In the genomic region with DNA sequence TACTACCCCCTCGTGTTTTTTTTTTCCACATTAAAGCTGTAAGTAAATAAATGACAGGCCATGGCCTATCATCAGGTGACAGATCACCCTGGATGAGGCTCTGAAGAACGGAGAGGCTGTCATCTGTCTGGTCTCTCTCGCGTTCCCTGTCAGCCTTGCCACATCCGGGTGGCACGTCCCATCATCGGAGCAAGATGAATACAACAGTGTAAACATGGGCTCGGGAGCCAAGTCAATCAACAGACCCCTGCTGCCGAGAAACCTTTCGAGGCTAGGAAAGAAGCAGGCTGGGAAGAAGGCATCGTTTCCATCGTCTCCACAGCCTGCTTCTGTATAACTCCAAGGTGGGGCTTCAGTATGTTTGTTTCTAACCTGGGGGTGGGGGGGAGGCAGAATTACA, we compare ENCODE assay signal across 11 mouse cellular contexts.
DNase-seq lines count a peak whose midpoint lies in the region; ATAC-seq lines count a peak whose summit lies in the region.
"Had no signal": no experiment of that assay in that cellular context is flagged by ENCODE, and none has a peak within 500 bp of the region (broad histone marks: within the 10 kb centered on the region; RNA-seq: fewer than 3 reads in every experiment).

No protein-coding gene starts in this region.

- WGBS in hindbrain, embryonic 10.5 days: 45% methylated on average over 12 of the region's 12 CpGs
- WGBS in hindbrain, embryonic 12.5 days: 31% methylated on average over 12 of the region's 12 CpGs
- 9% methylated on average over 12 of the region's 12 CpGs for WGBS in lung, embryonic 16.5 days
- WGBS in intestine, embryonic 14.5 days: 21% methylated on average over 12 of the region's 12 CpGs
- WGBS in stomach, embryonic 14.5 days: 8% methylated on average over 12 of the region's 12 CpGs

- H3K9ac ChIP-seq in hindbrain, embryonic 12.5 days: no peak overlapping the region
- no peak overlapping the region for H3K9ac ChIP-seq in lung, embryonic 16.5 days (ENCODE audit: low read length)
- no peak overlapping the region for H3K9ac ChIP-seq in intestine, embryonic 14.5 days (ENCODE audit: low read length)
- H3K9ac ChIP-seq in stomach, embryonic 14.5 days (replicated peaks; ENCODE audit: low read depth, low read length): no peak overlapping the region
- H3K9ac ChIP-seq: limb, embryonic 15.5 days had no signal

- H3K27me3 ChIP-seq in hindbrain, embryonic 10.5 days (ENCODE audit: insufficient read depth, poor library complexity, severe bottlenecking): no peaks in the 10 kb centered on the region
- H3K27me3 ChIP-seq in hindbrain, embryonic 12.5 days: no peaks in the 10 kb centered on the region
- H3K27me3 ChIP-seq in lung, embryonic 16.5 days (ENCODE audit: control insufficient read depth, insufficient read depth, low read depth, low read length): no peaks in the 10 kb centered on the region
- no peaks in the 10 kb centered on the region for H3K27me3 ChIP-seq in intestine, embryonic 14.5 days (replicated peaks; ENCODE audit: control insufficient read depth, insufficient read depth, low read length)
- no peaks in the 10 kb centered on the region for H3K27me3 ChIP-seq in stomach, embryonic 14.5 days (ENCODE audit: control insufficient read depth, insufficient read depth, low read length)
- H3K27me3 ChIP-seq: CH12.LX; limb, embryonic 15.5 days had no signal

- H3K4me2 ChIP-seq in hindbrain, embryonic 12.5 days (replicated peaks): no peak overlapping the region
- H3K4me2 ChIP-seq in lung, embryonic 16.5 days (ENCODE audit: low read depth, low read length): peak overlapping the region; percentile 44
- H3K4me2 ChIP-seq in intestine, embryonic 14.5 days (ENCODE audit: low read length): peak overlapping the region; percentile 22
- peak overlapping the region; percentile 23 for H3K4me2 ChIP-seq in stomach, embryonic 14.5 days (replicated peaks; ENCODE audit: low read depth, low read length)
- H3K4me2 ChIP-seq: limb, embryonic 15.5 days had no signal

- H3K9me3 ChIP-seq in hindbrain, embryonic 10.5 days: no peaks in the 10 kb centered on the region
- no peaks in the 10 kb centered on the region for H3K9me3 ChIP-seq in hindbrain, embryonic 12.5 days (replicated peaks)
- no peaks in the 10 kb centered on the region for H3K9me3 ChIP-seq in lung, embryonic 16.5 days (ENCODE audit: control insufficient read depth, low read length)
- no peaks in the 10 kb centered on the region for H3K9me3 ChIP-seq in intestine, embryonic 14.5 days (ENCODE audit: control insufficient read depth, low read length)
- no peaks in the 10 kb centered on the region for H3K9me3 ChIP-seq in stomach, embryonic 14.5 days (ENCODE audit: control insufficient read depth, low read depth, low read length)
- H3K9me3 ChIP-seq: embryonic facial prominence, embryonic 10.5 days; limb, embryonic 15.5 days had no signal

- no peaks in the 10 kb centered on the region for H3K36me3 ChIP-seq in hindbrain, embryonic 10.5 days
- H3K36me3 ChIP-seq in hindbrain, embryonic 12.5 days: no peaks in the 10 kb centered on the region
- H3K36me3 ChIP-seq in lung, embryonic 16.5 days (ENCODE audit: control insufficient read depth, insufficient read depth, low read length): no peaks in the 10 kb centered on the region
- no peaks in the 10 kb centered on the region for H3K36me3 ChIP-seq in intestine, embryonic 14.5 days (ENCODE audit: control insufficient read depth, insufficient read depth, low read length)
- no peaks in the 10 kb centered on the region for H3K36me3 ChIP-seq in stomach, embryonic 14.5 days (ENCODE audit: control insufficient read depth, insufficient read depth, low read length)
- H3K36me3 ChIP-seq: embryonic facial prominence, embryonic 10.5 days; limb, embryonic 15.5 days had no signal

- DNase-seq in hindbrain, embryonic 10.5 days (ENCODE audit: low spot score): no peak
- no peak for DNase-seq in lung, postnatal 36 days
- no peak for DNase-seq in intestine, embryonic 14.5 days (ENCODE audit: low spot score)
- DNase-seq in spleen, postnatal 36 days (ENCODE audit: low spot score in 2 of 2): no peak
- DNase-seq: cerebellum, adult 9-11 months had no signal

- no peak overlapping the region for H3K4me3 ChIP-seq in hindbrain, embryonic 10.5 days
- no peak overlapping the region for H3K4me3 ChIP-seq in hindbrain, embryonic 12.5 days
- H3K4me3 ChIP-seq in lung, embryonic 16.5 days (ENCODE audit: low read length): no peak overlapping the region
- H3K4me3 ChIP-seq in intestine, embryonic 14.5 days (ENCODE audit: low read depth, low read length): no peak overlapping the region
- H3K4me3 ChIP-seq in stomach, embryonic 14.5 days (ENCODE audit: low read depth, low read length): 0 out of 2 replicates have a peak overlapping the region, but pooled peaks have one; percentile 0
- H3K4me3 ChIP-seq: embryonic facial prominence, embryonic 10.5 days; limb, embryonic 15.5 days had no signal

- no peak for ATAC-seq in hindbrain, embryonic 12.5 days (ENCODE audit: low FRiP score)
- ATAC-seq in lung, embryonic 16.5 days (ENCODE audit: low read depth): peak; percentile 49; the same call in 1 of the 2 replicates
- no peak for ATAC-seq in intestine, embryonic 14.5 days (replicated peaks; ENCODE audit: low FRiP score, low TSS enrichment, low read depth)
- ATAC-seq in stomach, embryonic 14.5 days (ENCODE audit: insufficient number of reproducible peaks, insufficient read depth, low FRiP score, low read depth): no peak

- 0 out of 2 replicates have a peak overlapping the region, but pooled peaks have one; percentile 5 for H3K27ac ChIP-seq in hindbrain, embryonic 10.5 days
- H3K27ac ChIP-seq in hindbrain, embryonic 12.5 days: no peak overlapping the region
- no peak overlapping the region for H3K27ac ChIP-seq in lung, embryonic 16.5 days (ENCODE audit: low read length)
- H3K27ac ChIP-seq in intestine, embryonic 14.5 days (ENCODE audit: low read depth): no peak overlapping the region
- H3K27ac ChIP-seq in stomach, embryonic 14.5 days (ENCODE audit: low read length): no peak overlapping the region
- H3K27ac ChIP-seq: embryonic facial prominence, embryonic 10.5 days; limb, embryonic 15.5 days had no signal

- no peaks in the 10 kb centered on the region for H3K4me1 ChIP-seq in hindbrain, embryonic 10.5 days (replicated peaks)
- no peaks in the 10 kb centered on the region for H3K4me1 ChIP-seq in hindbrain, embryonic 12.5 days
- H3K4me1 ChIP-seq in lung, embryonic 16.5 days (replicated peaks; ENCODE audit: control insufficient read depth, insufficient read depth, low read length): 0 out of 2 replicates have a peak, but pooled peaks cover 6% of the 10 kb centered on the region
- H3K4me1 ChIP-seq in intestine, embryonic 14.5 days (replicated peaks; ENCODE audit: control insufficient read depth, insufficient read depth, low read length): peaks cover 4% of the 10 kb centered on the region; the same call in 1 of the 2 replicates
- peaks cover 5% of the 10 kb centered on the region; the same call in 1 of the 2 replicates for H3K4me1 ChIP-seq in stomach, embryonic 14.5 days (ENCODE audit: control insufficient read depth, insufficient read depth, low read length)
- H3K4me1 ChIP-seq: embryonic facial prominence, embryonic 10.5 days; limb, embryonic 15.5 days had no signal
